Mouse (Mus musculus): ENCODE measurements at regions not wholly inside any gene's neighbourhood (a gene's known extent, or its start where the extent isn't known, plus 50 kb on each side); places are given as distances from the start of the nearest gene placed in this dataset.

DNA sequence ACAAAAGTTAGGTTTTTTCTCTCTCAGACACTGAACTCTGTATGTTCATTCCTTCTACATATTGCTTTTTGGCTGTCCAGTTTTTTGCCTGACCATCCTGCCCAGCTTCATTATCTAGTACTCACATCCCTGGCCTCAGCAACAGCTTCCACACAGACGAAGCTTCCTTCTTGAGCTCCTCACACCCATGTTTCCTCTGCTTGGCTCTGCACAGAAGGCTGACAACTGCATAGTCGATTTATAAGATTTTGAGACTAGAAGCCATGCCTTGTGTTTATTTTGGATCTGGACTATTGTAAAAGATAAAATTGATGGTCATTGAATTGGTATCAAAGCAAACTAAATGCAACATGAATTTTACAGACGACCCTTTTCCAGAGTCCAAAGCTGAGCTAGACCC is 420.0 kb upstream of the Klf4 start:
- TF ChIP-seq CTCF (IDR thresholded peaks at IDR 0.05; ENCODE audit: low read depth) (no peak), EP300 (optimal IDR thresholded peaks at IDR 0.05) (no peak)

All from stomach, postnatal 0 days (tissue).